Mouse (Mus musculus) liver, adult 2 months (tissue): ENCODE results near the gene Sec24a. TPM values are rescaled to one million over a fixed set of nuclear protein-coding genes. Genes with fewer than 3 reads are reported as not detected.

Experiments used
- DNase-seq: peaks from one replicate; pipeline ENCODE4 v3.0.0-alpha.2; 2011; ENCODE audit warnings: low read depth, low spot score; ENCODE audit errors: extremely low read depth
- H3K27ac ChIP-seq: fragments of 200-500 bp; replicated peaks from 2 replicates; pipeline ENCODE4 v1.5.1; 2012; ENCODE audit warnings: low read depth, mild to moderate bottlenecking, control low read depth, inconsistent platforms, low read length; ENCODE audit not compliant: insufficient read depth
- H3K27me3 ChIP-seq: fragments of 200-500 bp; 2 replicates; pipeline ENCODE4 v1.6.1; 2012; ENCODE audit warnings: mild to moderate bottlenecking, moderate library complexity, low read length, inconsistent platforms; ENCODE audit not compliant: control insufficient read depth, insufficient read depth
- H3K36me3 ChIP-seq: fragments of 200-500 bp; 2 replicates; pipeline ENCODE4 v1.6.1; 2012; ENCODE audit warnings: low read length, inconsistent platforms; ENCODE audit not compliant: control insufficient read depth, insufficient read depth
- H3K4me1 ChIP-seq: fragments of 200-500 bp; 2 replicates; pipeline ENCODE4 v1.6.1; 2011; ENCODE audit warnings: low read length; ENCODE audit not compliant: control insufficient read depth, insufficient read depth
- H3K4me3 ChIP-seq: fragments of 200-500 bp; 2 replicates; pipeline ENCODE4 v1.5.1; 2011; ENCODE audit warnings: low read depth, mild to moderate bottlenecking, control low read depth, low read length, moderate library complexity; ENCODE audit not compliant: insufficient read depth
- H3K79me2 ChIP-seq: fragments of 200-500 bp; 2 replicates; pipeline ENCODE4 v1.6.1; 2012; ENCODE audit warnings: inconsistent platforms, mild to moderate bottlenecking, low read length, moderate library complexity; ENCODE audit not compliant: control insufficient read depth, insufficient read depth
- H3K9ac ChIP-seq: fragments of 200-500 bp; 2 replicates; pipeline ENCODE4 v1.6.1; 2012; ENCODE audit warnings: low read depth, mild to moderate bottlenecking, control low read depth, inconsistent platforms, low read length
- CTCF ChIP-seq: fragments of 200-500 bp; IDR thresholded peaks from 2 replicates; pipeline ENCODE4 v1.5.1; 2011; ENCODE audit warnings: low read depth, low read length, control low read depth
- POLR2A ChIP-seq: fragments of 200-500 bp; IDR thresholded peaks from 2 replicates; pipeline ENCODE4 v1.6.1; 2011; ENCODE audit warnings: low read length, control low read depth; ENCODE audit not compliant: insufficient read depth; ENCODE audit errors: extremely low read depth
- WGBS: fragments of 180-500 bp; shearing (Covaris S2); methylation state at CpG from one replicate; pipeline ENCODE4 v1.1.7; 2018; 5-methylcytosine and 5-hydroxymethylcytosine counted together
- polyA plus RNA-seq: library from polyadenylated mRNA; depleted of rRNA; stranded (reverse); fragments of >200 nt; gene quantifications from 2 replicates; pipeline ENCODE4 v1.2.3, GENCODE M21; 2012
- total RNA-seq: library from RNA; depleted of rRNA; stranded (reverse); fragments of >200 nt; gene quantifications from 2 replicates; pipeline ENCODE4 v1.2.3, GENCODE M21; 2014

Gene Sec24a
- total and polyA plus RNA-seq, 2 experiments, result 30.6 to 45.1 TPM

DNA sequence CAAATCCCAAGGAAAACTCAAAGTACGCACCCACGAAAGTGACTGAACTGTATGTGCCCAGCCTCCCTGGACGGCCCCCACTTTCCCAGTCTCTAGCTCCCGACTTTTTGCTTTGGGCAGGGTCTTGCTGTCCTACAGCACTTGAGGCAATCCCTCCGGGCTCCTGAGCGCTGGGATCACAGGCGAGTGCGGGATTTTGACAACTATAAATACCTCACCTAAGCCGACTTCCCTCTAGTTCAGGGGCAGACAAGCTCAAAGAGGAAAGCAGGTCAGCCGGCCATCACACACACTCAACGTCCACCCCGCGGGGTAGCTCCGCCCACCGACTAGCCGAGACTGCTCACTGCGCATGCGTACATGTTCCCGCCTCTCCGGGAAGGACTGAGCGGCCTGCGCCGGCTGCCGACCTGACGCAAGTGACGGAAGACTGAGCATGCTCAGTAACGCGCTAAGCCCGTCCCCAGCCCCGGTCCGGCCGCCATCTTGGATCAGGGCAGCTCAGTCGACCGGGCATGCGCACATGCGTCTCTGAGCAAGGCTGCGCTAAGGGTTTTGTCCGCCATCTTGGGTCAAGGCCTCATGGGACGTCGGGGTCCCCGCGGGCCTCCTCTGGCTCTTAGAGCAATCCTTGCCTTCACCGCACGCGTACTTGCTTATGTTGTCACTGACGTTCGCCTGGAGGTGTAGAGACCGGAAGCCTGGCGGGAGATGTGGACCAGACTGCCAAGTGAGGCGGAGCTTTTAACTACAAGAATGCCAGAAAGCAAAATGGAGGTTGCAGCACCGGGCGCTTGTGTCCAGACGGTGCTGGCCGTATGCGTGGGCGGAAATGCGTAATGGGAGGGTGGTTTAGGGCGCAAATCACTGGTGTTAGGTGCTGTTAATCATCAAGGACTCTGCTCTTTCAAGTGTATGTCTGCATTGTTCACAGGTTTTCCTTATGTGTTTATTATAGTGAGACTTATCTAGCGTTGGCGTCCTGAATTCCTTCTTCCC is 74.8 kb downstream of the Sec24a start, which contains the start of gene 0610009B22Rik:
Gene 0610009B22Rik, minus strand, starts transcription at position 545 of the 999 bp plus-strand sequence.
- no peak for TF ChIP-seq CTCF
- TF ChIP-seq POLR2A, result peak; percentile 86
- Histone ChIP-seq H3K9ac (peak within 1 kb of the TSS; percentile 85), H3K4me1 (peaks cover 6% of the 10 kb centered on the region), H3K27me3 (no peaks in the 10 kb centered on the region), H3K36me3 (peaks cover 13% of the 10 kb centered on the region; the same call in 1 of the 2 replicates), H3K4me3 (peak within 1 kb of the TSS; percentile 74), H3K27ac (peak within 1 kb of the TSS; percentile 96), H3K79me2 (no peaks in the 10 kb centered on the region; the same call in 1 of the 2 replicates)
- peak; percentile 94 for DNase-seq
- WGBS, result under 1% methylated on average over 60 of the region's 60 CpGs

GRCm38 (mm10) chr11:51681976-51682374 is 81.5 kb downstream of the Sec24a start:
- Histone ChIP-seq H3K27ac (no peak overlapping the region), H3K9ac (no peak overlapping the region), H3K4me3 (no peak overlapping the region), H3K36me3 (no peaks in the 10 kb centered on the region), H3K4me1 (no peaks in the 10 kb centered on the region), H3K27me3 (no peaks in the 10 kb centered on the region), H3K79me2 (no peaks in the 10 kb centered on the region)
- WGBS, result 33% methylated on average over 8 of the region's 8 CpGs
- no peak for DNase-seq
- TF ChIP-seq POLR2A (no peak), CTCF (no peak)

DNA sequence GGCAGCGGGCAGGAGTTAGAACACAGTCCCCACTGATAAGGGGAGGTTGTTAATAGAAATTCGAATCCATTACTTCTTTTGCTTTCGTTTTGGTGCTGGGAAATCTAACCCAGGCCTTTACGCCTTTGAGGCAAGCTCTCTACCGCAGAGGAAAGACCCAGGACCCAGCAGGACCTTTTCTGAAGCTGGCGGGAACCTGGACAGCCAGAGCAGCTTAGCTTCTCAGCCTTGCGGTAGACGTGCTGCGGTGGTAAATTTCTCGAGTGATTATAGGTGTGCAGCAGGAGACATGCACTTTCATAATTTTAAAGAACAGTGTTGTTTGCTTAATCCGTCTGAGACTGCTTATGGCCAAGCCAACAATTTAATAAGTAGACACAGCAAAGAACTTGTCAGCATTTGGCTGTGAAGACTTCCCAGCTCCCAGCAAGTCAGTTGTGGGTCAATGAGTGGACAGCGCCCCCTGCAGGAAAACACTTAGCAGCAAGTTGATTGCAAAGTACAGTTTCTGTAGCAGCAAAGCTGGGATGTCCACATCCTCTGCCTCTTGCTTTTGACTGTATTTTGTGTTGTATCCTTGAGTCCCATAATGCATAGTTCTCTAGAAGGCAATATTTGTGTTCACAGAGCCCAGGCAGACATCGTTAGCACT is 82.0 kb downstream of the Sec24a start:
- no peaks in the 10 kb centered on the region for H3K79me2 ChIP-seq
- H3K4me1 ChIP-seq, result no peaks in the 10 kb centered on the region
- 27% methylated on average over 13 of the region's 13 CpGs for WGBS
- no peak overlapping the region for H3K27ac ChIP-seq
- H3K27me3 ChIP-seq, result no peaks in the 10 kb centered on the region
- H3K9ac ChIP-seq, result peak overlapping the region; percentile 12; the same call in 1 of the 2 replicates
- peak; percentile 84 for DNase-seq
- TF ChIP-seq CTCF (peak; percentile 84), POLR2A (no peak)
- no peaks in the 10 kb centered on the region for H3K36me3 ChIP-seq
- no peak overlapping the region; the same call in 1 of the 2 replicates for H3K4me3 ChIP-seq

DNA sequence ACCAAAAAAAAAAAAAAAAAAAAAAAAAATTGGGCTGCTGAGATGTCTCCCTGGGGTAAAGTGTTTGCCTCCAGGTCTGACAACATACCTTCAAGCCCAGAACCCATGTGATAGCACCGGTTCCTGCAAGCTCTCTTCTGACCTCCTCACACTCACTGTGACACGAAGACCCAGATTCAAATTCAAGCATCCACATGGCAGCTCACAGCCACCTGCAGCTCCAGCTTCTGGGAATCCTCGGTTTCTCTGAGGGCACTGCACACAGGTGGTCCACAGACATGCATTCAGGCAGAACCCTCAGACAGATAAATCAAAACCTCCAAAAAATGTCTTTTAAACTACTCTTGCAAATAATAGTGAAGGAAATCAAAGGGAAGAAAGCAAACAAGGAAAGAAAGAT is 84.0 kb downstream of the Sec24a start:
- Histone ChIP-seq H3K36me3 (no peaks in the 10 kb centered on the region), H3K9ac (no peak overlapping the region), H3K79me2 (no peaks in the 10 kb centered on the region), H3K27me3 (no peaks in the 10 kb centered on the region), H3K4me1 (no peaks in the 10 kb centered on the region), H3K4me3 (no peak overlapping the region), H3K27ac (no peak overlapping the region)
- WGBS, result 91% methylated on average over 3 of the region's 3 CpGs
- no peak for TF ChIP-seq CTCF
- no peak for TF ChIP-seq POLR2A
- no peak for DNase-seq

DNA sequence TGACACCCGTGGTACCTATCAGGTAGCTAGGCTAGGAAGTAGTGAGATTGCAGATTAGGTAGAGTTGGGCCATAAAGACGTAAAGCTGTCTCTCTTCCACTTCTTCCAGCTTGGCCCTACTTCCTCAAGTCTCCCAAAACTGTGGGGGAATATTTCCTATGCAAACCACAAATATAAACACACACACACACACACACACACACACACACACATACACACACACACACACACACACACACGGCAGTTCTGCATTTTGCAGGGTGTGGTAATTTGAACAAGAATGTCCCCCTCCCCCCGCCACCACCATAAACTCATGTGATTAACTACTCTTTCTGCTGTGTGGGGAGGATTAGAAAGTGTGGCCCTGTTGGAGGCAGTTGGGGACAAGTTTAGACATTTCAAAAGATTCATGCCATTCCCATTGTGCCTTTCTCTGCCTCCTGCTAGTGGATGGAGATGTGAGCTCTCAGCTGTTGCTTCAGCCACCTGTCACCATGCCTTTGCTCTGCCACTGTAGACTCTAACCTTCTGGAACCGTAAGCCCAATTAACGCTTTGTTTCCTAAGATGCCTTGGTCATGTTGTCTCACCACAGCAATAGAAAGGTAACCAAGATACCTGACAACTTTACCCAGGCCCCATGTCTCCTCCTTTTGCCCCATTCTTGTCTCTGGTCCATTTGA is 85.6 kb downstream of the Sec24a start:
- no peak for DNase-seq
- no peaks in the 10 kb centered on the region for H3K27me3 ChIP-seq
- no peak overlapping the region for H3K4me3 ChIP-seq
- no peaks in the 10 kb centered on the region for H3K4me1 ChIP-seq
- H3K79me2 ChIP-seq, result no peaks in the 10 kb centered on the region
- no peaks in the 10 kb centered on the region for H3K36me3 ChIP-seq
- no peak overlapping the region for H3K9ac ChIP-seq
- 70% methylated on average over 6 of the region's 6 CpGs for WGBS
- H3K27ac ChIP-seq, result no peak overlapping the region
- TF ChIP-seq CTCF (no peak), POLR2A (no peak)
